Mouse (Mus musculus) neural tube, embryonic 10.5 days (tissue): Measurements from ENCODE around the gene Plekhg4.

Source experiments
- DNase-seq: peaks from one replicate; pipeline ENCODE4 v3.0.0-alpha.2; 2017; ENCODE audit warnings: low spot score; ENCODE audit errors: extremely low spot score

Gene Plekhg4

DNA sequence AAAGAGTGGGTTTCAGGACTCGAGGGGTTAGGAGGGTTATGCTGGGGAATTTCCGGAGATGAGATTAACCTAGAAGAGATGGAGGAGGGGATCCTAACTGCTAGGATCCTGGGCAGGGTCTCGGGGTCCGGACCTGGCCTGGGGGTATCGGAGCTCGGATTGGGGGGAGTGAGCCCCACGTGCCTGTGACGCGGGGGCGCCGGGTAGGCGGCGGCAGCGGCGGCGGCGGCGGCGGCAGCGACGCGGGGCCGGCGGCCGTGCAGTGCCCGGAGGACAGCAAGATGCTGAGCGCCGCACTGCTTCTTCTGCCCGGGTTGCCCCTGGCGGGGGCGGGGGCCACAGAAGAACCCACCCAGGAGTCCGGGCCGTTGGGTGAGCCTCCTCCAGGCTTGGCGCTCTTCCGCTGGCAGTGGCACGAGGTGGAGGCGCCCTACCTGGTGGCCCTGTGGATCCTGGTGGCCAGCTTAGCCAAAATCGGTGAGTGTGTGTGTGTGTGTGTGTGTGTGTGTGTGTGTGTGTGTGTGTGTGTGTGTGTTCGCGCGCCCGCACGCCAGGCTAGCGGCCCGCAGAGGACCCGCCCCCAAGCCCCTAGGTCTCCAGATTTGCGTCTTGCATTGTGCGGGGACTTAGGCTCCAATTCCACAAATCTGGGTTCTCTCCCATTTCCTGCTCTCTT, 23.8 kb upstream of the Plekhg4 start:
- DNase-seq = no peak

DNA sequence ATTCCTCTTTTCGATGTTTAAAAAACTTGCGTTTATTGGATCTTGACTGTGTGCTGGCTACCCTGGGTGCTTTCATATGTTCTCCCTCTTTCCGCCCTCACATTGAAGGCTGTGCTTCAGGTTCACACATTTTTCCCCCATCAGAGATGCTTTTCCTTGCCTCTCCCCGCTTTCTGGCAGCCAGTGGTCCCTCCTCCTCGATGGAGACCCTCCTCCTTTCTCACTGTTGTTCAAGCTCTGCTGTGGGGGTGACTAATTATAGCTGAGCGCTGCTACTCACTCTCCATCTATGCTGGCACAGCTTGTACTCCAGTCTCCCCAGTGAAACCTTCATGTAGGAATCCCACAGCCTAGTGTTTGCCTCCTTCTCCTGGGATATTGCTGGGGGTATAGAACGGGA, 22.9 kb upstream of the Plekhg4 start:
- no peak for DNase-seq

DNA sequence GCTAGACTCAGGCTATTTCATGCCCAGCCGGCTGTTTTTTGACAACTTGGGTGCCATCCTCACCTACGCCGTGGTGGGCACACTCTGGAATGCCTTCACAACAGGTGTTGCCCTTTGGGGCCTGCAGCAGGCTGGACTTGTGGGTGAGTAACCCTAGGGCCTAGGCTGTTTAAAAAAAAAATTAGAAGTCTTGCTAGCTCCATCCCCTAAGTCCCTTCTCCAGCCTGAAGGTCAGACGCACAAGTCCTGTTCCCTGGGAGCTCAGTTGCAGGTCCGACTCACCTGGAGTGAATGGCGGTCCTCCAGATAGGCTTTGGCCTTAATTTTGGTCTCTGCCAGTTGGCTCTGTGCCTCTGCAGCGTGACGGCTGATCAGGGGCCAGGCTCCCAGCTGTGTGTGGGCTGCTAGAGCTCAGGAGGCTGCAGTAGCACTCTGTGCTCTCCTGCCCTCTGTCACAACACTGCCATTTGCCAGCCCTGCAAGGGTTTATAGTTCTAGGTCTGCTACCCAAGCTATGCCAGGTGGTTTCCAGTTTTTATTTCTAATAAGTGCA, 19.4 kb upstream of the Plekhg4 start:
- DNase-seq = no peak

DNA sequence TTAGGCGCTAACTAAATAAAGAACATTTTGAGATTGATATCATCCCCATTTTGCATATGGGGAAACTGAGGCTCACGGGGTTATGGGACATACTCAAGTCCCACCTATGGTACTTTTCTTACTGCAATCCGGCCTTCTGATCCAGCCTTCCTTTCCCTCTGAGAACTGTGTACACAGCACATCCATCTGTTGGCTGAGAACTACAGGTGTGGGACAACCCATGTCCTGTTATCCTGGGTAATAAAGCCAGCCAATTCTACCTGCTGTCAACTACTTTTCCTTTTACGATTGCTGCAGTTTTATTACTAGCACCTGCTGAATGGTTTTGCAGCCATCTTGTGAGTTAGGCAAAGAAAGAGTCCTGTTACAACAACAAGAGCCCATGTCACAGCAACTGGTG, 18.5 kb upstream of the Plekhg4 start:
- no peak for DNase-seq

DNA sequence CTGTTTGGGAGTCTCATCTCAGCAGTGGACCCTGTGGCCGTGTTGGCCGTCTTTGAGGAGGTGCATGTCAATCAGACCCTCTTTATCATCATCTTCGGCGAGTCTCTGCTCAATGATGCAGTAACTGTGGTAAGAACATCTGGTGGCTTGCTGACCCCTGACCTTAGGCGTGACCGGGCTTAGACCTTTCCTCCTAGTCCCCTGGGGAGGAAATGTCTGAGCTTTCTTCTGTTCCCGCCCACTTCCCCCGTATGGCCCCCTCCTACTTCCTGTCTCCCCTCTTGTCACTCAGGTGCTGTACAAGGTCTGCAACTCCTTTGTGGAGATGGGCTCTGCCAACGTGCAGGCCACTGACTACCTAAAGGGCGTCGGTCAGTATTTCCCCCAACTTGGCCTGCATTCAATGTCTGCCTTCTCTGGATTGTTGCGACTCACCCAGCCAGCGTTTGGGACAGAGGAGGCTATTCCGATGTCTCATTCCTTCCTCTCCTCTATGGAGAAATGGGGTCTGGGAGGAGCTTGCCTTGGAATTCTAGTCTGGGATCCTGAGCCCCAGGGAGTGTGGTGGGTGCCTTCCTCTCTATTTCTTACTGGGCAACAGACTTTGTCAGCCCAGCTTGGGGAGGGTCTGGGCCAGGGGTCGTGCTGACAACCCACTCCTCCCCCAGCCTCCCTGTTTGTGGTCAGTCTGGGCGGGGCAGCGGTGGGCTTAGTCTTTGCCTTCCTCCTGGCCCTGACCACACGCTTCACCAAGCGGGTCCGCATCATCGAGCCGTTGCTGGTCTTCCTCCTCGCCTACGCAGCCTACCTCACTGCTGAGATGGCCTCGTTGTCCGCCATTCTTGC, 17.7 kb upstream of the Plekhg4 start:
- peak; percentile 51 for DNase-seq

DNA sequence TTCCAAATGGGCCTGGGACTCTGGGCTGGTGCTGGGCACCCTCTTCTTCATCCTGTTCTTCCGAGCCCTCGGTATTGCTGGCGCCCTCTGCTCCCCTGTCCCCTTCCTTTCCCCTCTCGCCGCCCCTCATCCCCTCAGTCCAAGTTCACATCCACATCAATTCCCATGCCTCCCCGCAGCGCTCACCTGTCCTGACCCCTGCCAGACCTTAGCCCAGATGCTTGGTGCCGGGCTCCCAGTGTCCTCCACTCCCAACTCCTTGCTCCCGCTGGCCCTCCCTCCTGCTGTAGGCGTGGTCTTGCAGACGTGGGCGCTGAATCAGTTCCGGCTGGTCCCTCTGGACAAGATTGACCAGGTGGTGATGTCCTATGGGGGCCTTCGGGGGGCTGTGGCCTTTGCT, 16.4 kb upstream of the Plekhg4 start:
- DNase-seq = no peak

DNA sequence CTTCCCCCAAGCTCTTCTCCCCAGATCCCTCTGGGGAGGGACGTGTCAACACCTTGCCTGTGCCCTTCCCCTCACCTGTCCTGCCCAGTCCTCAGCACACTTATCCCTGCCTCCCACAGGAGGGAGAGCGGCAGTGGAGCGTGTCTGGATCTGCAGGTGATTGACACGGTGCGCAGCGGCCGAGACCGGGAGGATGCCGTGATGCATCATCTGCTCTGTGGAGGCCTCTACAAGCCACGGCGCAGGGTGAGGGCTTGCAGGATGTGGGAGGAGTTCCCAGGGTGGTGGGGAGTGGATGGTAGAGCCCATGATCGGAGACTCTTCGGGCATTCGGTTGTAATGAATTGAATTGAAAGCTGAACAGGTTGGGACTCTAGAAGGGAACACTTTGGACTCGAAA, 13.9 kb upstream of the Plekhg4 start:
- DNase-seq = no peak

DNA sequence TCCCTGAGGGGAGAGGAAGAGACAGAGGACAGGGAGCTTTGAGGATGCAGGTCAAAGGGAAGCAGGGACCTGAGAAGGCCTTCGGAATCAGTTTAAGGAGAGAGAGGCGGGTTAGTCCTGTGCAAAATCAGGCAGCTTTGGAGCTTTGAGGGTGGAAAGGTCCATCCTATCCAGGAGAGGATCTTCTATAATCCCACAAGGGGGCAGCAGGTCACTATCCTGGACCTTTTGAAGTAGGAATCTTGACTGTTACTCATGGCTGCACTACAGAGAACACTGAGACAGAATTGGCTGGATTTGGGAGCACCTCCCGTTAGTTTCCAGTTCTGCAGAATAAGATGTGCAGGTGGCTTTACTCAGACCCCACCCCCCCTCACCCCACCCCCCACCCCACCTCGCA, 13.4 kb upstream of the Plekhg4 start:
- no peak for DNase-seq

DNA sequence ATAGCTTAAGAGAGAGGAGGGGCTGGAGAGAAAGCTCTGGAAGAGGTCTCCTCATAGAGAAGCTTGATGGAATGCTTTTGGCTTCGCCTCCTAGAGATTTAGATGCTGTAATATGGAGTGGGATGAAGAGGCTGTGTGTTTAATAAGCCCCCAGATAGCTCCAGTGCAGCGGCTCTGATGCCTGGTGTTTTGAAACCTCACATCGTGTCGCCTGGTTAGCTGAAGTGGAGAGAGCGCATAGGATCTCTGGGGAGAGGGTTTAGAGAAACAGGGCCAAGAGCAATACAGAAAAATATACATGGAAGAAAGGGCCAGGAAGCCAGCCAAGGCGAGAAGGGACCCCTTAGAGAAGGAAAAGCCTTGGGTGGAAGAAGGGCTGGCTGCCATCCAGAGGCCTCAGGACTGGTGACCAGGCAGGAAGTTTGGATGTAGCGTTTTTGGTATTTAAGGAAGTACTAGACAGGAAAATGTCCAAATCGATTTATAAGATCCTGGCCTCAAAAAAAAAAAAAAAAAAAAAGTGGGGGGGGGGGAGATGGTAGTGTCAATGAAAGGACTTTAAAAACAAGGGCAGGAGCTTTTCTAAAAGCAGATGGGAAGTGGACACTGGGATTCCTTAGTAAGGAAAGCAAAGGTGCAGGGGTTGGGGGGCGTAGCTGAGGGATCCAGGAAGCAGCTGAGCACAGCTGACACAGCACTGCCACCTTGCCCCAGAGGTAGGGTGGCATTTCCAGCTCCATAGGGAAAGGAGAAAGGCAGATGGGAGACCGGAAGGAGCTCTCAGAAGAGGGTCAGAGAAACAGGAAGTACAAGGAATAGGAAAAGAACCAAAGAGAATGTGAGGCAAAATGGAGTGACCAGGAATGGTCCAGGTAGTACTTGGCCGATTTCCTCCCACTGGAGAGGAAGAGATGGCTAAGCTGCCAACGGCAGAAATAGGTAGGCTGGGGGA, 11.0 kb upstream of the Plekhg4 start:
- DNase-seq = no peak

DNA sequence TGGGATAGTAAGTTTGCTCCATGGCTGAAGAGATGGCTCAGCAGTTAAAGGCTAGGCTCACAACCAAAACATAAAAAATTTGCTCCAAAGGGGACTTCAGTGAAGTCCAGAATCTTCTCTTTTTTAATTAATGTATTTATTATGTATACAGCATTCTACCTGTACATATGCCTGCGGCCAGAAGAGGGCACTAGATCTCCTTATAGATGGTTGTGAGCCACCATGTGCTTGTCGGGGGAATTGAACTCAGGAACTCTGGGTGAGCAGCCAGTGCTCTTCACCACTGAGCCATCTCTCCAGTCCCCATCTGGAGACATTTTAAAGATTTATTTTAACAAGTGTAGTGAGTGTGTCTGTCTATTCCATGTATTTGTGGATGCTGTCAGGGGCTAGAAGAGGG, 6.0 kb upstream of the Plekhg4 start:
- DNase-seq = no peak

DNA sequence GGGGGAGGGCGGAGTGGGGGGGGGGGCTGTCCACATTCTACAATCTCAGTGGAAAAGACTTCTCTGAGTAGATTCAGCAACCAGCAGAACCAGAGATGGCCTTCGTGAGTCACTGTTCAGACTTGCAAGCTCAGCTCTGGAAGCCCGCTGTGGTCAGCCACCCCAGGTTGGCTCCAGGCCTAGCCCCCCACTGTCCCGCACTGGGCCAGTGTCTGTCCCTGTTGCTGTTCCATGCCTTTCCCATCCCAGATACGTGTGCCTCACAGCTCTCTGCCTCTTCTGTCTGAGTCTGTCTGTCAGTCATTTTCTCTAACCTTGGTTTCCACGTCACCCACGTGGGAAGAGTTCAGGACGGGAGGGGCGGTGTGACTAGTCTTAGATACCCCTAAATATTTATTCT, 601 bp upstream of the Plekhg4 start:
- DNase-seq = no peak

DNA sequence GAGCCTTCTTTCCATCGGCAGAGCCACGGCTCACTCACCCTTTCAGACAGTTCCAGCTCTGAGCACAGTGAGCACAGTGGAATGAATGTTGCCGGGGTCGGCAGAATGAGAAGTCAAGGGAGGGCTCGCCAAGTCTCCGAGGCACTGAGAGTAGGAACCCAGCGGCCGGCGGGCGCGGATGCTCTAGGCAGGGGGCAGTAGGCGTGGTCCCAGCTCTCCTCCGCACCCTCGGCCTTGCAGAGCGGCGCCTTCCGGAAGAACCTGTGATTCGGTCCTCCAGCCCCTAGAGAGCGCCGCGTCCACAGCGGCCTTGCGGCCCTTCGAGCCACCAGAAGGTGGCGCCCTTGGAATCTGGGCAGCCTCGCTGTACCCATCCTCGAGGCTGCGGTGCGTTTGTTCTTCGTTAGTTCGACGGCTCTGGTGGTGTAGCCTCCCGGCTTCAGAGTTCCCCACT, 1.5 kb downstream of the Plekhg4 start:
- peak; percentile 49 for DNase-seq

DNA sequence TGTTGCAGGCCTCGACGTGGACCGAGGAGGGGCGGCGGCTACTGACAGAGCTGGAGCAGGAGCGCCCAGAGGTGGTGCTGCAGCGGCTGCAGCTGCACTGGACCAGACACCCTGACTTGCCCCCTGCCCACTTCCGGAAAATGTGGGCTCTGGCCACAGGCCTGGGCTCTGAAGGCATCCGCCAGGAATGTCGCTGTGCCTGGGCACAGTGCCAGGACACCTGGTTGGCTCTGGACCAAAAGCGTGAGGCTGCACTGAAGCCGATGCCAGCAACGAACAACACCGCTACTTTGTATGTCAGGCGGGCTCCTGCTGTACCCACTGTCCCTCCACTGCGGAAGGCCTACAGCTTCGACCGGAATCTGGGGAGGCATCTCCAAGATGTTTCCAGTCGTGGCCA, 5.6 kb downstream of the Plekhg4 start:
- DNase-seq = no peak

DNA sequence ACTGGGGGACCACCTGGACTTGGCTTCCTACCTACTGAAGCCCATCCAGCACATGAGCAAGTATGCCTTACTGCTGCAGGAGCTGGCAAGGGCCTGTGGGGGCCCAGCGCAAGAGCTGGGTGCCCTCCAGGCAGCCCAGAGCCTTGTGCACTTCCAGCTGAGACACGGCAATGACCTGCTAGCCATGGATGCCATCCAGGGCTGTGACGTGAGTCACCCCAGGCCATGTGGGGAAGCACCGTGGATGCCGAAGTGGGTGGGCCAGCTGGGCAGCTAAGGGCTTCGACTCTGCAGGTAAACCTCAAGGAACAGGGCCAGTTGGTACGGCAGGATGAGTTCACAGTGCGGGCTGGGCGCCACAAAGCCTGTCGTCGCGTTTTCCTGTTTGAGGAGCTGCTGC, 7.2 kb downstream of the Plekhg4 start:
- no peak for DNase-seq

DNA sequence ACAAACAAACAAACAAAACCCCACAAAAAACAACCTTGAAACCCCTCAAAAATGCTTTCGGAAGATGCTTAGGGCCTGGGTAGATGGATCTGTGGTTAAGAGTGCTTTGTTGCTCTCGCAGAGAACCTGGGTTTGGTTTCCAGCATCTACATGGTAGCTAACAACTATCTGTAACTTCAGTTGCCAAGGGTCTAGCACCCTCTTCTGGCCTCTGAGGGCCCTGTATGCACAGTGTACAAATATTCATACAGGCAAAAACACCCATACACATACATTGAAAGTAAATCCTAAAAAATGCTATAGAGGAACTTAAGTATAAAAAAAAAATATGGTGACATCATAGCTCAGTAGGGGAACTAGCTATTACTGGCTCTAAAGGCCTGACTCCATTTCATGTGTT, 11.0 kb downstream of the Plekhg4 start:
- no peak for DNase-seq

DNA sequence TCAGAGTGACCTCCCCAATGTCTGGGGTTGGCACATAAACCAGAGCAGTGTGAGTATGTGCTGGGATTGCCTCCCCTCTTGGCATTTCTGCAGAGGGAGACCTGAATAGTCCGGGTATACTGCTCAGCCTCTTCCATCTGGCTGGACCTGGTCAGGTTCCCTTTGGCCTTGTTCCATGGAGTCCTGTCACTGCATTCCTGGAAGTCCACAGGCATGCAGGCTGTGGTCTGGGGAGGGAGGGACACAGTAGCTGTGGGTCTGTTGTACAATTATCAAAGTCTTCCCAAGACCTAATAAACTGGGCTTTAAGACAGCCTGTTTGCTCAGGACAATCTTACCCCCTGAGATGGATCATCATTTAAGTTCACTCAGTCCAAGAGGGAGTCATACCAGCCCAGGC, 14.1 kb downstream of the Plekhg4 start:
- DNase-seq = no peak

DNA sequence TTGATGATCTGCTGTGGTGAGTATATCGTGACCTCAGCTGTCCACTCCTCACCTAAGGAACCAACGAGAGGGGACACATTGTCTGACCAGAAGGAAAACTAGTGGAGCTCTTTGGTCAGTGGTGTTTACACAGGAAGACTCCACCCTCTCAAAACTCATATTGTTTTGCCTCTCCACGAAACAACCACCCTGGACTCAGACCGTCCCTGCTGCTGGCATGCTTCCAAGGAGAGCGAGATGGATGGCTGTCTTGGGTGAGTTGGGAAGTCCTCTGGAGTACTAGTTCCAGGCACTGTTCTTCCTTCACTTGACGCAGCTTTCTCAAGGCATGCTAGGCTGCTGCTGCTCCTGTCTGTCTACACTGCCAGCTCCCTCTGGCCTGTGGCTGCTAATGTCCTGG, 16.0 kb downstream of the Plekhg4 start:
- no peak for DNase-seq

DNA sequence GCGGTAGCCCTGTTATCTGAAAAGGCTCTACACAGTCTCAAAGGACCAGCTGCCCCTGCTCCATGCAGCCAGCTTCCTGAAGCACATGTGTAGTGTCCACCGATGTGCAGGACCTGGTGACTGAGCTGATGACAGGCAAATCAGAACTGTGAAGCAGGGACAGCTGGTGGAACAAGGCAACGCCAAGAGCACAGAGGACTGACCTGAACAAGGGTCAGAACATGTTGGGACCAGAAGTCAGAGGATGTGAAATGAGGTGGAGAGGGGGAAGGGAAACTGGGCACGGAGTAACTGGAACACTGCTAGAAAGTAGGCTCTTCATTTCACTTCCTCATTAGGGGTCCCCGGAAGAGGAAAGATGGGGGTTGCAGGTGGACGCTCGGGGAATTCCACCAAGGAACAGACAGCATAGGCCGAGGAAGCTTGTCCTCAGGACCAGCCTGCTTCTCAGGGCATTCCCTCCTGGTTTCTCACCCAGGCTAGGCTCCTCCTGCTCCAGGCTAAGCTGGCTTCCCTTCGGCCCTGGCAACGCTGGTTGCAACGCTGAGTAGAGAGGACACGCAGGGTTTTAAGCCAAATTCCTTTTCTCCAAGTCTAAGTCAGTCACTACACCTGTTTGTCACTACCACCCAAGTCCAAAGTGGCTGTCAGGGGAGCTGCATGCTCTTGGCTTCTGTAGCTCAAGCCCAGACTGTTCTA, 20.2 kb downstream of the Plekhg4 start:
- DNase-seq = no peak

DNA sequence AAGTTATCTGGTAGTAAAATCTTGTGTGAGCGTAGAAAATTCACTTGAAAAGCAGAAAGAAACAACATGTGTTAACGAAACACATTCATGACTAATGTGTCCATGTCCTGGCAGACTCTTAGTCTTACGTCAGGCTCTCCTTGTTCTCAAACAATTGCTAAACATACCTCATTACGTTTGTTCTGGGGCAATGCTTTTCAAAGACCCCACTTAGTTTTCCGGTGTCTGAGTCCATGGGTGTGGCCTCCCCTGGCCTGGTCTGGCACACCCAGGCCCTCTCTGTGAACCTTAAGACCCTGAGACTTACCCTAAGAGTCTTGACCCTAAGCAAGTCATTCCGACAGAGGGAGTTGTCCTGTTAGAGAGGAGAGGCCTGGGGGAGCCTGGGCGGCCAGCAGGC, 20.8 kb downstream of the Plekhg4 start:
- DNase-seq = no peak

DNA sequence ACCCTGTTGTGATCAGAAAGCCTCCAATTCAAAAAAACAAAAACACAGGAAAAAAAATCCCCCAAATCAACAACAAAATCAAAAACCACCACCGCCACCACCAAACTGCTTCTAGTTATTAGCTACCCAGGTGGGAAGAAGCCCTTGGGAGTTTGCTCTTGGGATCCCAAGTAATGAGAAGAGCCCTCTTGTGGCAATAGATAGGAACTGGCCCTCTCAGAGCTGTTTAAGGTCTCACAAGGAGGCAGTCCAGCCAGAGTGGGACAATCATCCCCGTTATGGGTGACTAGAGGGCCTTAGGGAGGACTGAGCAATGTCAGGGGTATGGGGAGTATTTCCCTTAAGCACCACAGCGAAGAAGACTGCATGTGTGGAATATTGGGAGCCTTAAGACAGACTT, 24.7 kb downstream of the Plekhg4 start:
- no peak for DNase-seq

DNA sequence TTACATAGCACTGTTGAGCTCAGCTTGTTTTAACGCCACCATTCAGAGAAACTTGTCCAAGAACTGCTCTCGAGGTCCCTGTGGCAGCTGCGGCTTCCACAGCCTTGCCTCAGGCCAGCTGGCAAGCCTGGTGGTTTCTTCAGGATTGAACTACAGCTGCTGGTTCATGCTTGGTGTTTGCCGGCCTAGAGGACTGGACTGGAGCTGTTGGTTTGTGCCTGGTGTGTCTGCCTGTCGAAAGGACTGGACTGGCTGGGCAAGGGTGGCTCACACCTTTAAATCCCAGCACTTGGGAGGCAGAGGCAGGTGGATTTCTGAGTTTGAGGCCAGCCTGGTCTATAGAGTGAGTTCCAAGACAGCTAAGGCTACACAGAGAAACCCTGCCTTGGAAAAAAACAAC, 26.9 kb downstream of the Plekhg4 start:
- DNase-seq = no peak
